Mouse (Mus musculus) G1E-ER4 (cell line): ENCODE measurements around the gene Rnf215. TPM values are rescaled to one million over a fixed set of nuclear protein-coding genes. Genes with fewer than 3 reads are reported as not detected.

Source experiments
- GATA1 ChIP-seq: IDR thresholded peaks from one replicate; pipeline ENCODE4 v1.8.0; 2012; ENCODE audit warnings: low read length, inconsistent platforms
- polyA plus RNA-seq: library from polyadenylated mRNA; stranded (reverse); fragments of >175 nt; gene quantifications from 2 replicates; pipeline ENCODE4 v1.2.3, GENCODE M21; 2012

The Rnf215 gene
- polyA plus RNA-seq, 1 experiment, result 7.4 TPM

GRCm38 (mm10) chr11:4104989-4105388 lies 30.0 kb upstream of the Rnf215 start:
- no peak for TF ChIP-seq GATA1

- TF ChIP-seq GATA1, result no peak
These were observed 29.6 kb upstream of the Rnf215 start for GRCm38 (mm10) chr11:4105444-4105843.

- TF ChIP-seq GATA1, result no peak
These were observed 26.3 kb upstream of the Rnf215 start for GRCm38 (mm10) chr11:4108691-4109090.

GRCm38 (mm10) chr11:4112033-4112432 lies 23.0 kb upstream of the Rnf215 start:
- no peak for TF ChIP-seq GATA1

- TF ChIP-seq GATA1, result no peak
These were observed 22.1 kb upstream of the Rnf215 start for GRCm38 (mm10) chr11:4112861-4113260.

- no peak for TF ChIP-seq GATA1
These were observed 21.5 kb upstream of the Rnf215 start for GRCm38 (mm10) chr11:4113496-4113895.

GRCm38 (mm10) chr11:4113970-4114369 lies 21.0 kb upstream of the Rnf215 start:
- no peak for TF ChIP-seq GATA1

GRCm38 (mm10) chr11:4115407-4115806 lies 19.6 kb upstream of the Rnf215 start:
- no peak for TF ChIP-seq GATA1

- no peak for TF ChIP-seq GATA1
These were observed 18.4 kb upstream of the Rnf215 start for GRCm38 (mm10) chr11:4116458-4117141.

GRCm38 (mm10) chr11:4117372-4118071 lies 17.5 kb upstream of the Rnf215 start:
- TF ChIP-seq GATA1, result no peak

- TF ChIP-seq GATA1, result no peak
These were observed 16.7 kb upstream of the Rnf215 start for GRCm38 (mm10) chr11:4118081-4118921.

GRCm38 (mm10) chr11:4119635-4120034 lies 15.4 kb upstream of the Rnf215 start:
- TF ChIP-seq GATA1, result no peak

- TF ChIP-seq GATA1, result no peak
These were observed 13.3 kb upstream of the Rnf215 start for GRCm38 (mm10) chr11:4121691-4122090.

- no peak for TF ChIP-seq GATA1
These were observed 12.8 kb upstream of the Rnf215 start for GRCm38 (mm10) chr11:4122226-4122625.

GRCm38 (mm10) chr11:4122742-4123579 lies 12.0 kb upstream of the Rnf215 start, which contains the start of gene Sec14l2:
Gene Sec14l2, minus strand, starts transcription at chr11:4123415.
- no peak for TF ChIP-seq GATA1

GRCm38 (mm10) chr11:4123922-4124321 lies 11.1 kb upstream of the Rnf215 start:
- no peak for TF ChIP-seq GATA1
